ENCODE assay signal across 14 mouse cellular contexts in genomic region chr8:30587508-30587907, GRCm38 (mm10).
"Had no signal": no experiment of that assay in that cellular context is flagged by ENCODE, and none has a peak within 500 bp of the region (broad histone marks: within the 10 kb centered on the region; RNA-seq: fewer than 3 reads in every experiment).

No protein-coding gene starts in this region.

- H3K9me3 ChIP-seq: limb, embryonic 10.5 days; liver, embryonic 12.5 days; lung, embryonic 15.5 days; midbrain, embryonic 15.5 days; neural tube, embryonic 12.5 days had no signal

- DNase-seq: kidney, adult 11 months; kidney, postnatal 14 days; lung, postnatal 14 days; thymus, adult 18-20 months; thymus, postnatal 25 days had no signal

- H3K27me3 ChIP-seq: liver, embryonic 12.5 days; lung, embryonic 15.5 days; megakaryocyte, embryonic 14.5 days; midbrain, embryonic 15.5 days; neural tube, embryonic 12.5 days had no signal

- H3K27ac ChIP-seq: left cerebral cortex, adult 2 months; limb, embryonic 10.5 days; liver, embryonic 12.5 days; lung, embryonic 15.5 days; macrophage; midbrain, embryonic 15.5 days; neural tube, embryonic 12.5 days had no signal

- H3K4me1 ChIP-seq: limb, embryonic 10.5 days; liver, embryonic 12.5 days; lung, embryonic 15.5 days; megakaryocyte, embryonic 14.5 days; midbrain, embryonic 15.5 days; neural tube, embryonic 12.5 days had no signal

- H3K4me3 ChIP-seq: left cerebral cortex, adult 2 months; limb, embryonic 10.5 days; liver, embryonic 12.5 days; lung, embryonic 15.5 days; megakaryocyte, embryonic 14.5 days; midbrain, embryonic 15.5 days; neural tube, embryonic 12.5 days had no signal

- H3K36me3 ChIP-seq: limb, embryonic 10.5 days; liver, embryonic 12.5 days; lung, embryonic 15.5 days; midbrain, embryonic 15.5 days; neural tube, embryonic 12.5 days had no signal

- H3K4me2 ChIP-seq: liver, embryonic 12.5 days; lung, embryonic 15.5 days; midbrain, embryonic 11.5 days; midbrain, embryonic 15.5 days; neural tube, embryonic 12.5 days had no signal

- ATAC-seq: liver, embryonic 12.5 days; midbrain, embryonic 15.5 days had no signal

- H3K9ac ChIP-seq: liver, embryonic 12.5 days; lung, embryonic 15.5 days; midbrain, embryonic 15.5 days; neural tube, embryonic 12.5 days had no signal
